Mouse (Mus musculus): ENCODE measurements around the gene H2-T24.
"Not testable (repeated sequence)": the region's sequence is repeated elsewhere in the genome, so short reads cannot be mapped to it uniquely, and the experiment has no call there.

H2-T24 gene

GRCm38 (mm10) chr17:36023710-36024654 lies 3.6 kb upstream of the H2-T24 start:
- peak; percentile 93 for DNase-seq (ENCODE audit: low spot score)

GRCm38 (mm10) chr17:36022922-36023321 lies 2.6 kb upstream of the H2-T24 start:
- peak; percentile 10 for DNase-seq (ENCODE audit: low spot score)

- no peak for DNase-seq (ENCODE audit: low spot score)
These were observed 1.7 kb upstream of the H2-T24 start for GRCm38 (mm10) chr17:36022098-36022497.

GRCm38 (mm10) chr17:36021309-36021708 lies 949 bp upstream of the H2-T24 start:
- DNase-seq (ENCODE audit: low spot score) = peak; percentile 2

GRCm38 (mm10) chr17:36019519-36019918 lies 841 bp downstream of the H2-T24 start:
- peak; percentile 2 for DNase-seq (ENCODE audit: low spot score)

GRCm38 (mm10) chr17:36018979-36019378 lies 1.4 kb downstream of the H2-T24 start:
- DNase-seq (ENCODE audit: low spot score) = no peak

- DNase-seq (ENCODE audit: low spot score) = peak; percentile 3
These were observed 3.3 kb downstream of the H2-T24 start for GRCm38 (mm10) chr17:36017046-36017445.

- DNase-seq (ENCODE audit: low spot score) = no peak
These were observed 5.4 kb downstream of the H2-T24 start for GRCm38 (mm10) chr17:36014977-36015376.

- not testable (repeated sequence) for DNase-seq (ENCODE audit: low spot score)
These were observed 16.0 kb downstream of the H2-T24 start for GRCm38 (mm10) chr17:36004409-36004808.

GRCm38 (mm10) chr17:36003331-36003730 lies 17.0 kb downstream of the H2-T24 start:
- no peak for DNase-seq (ENCODE audit: low spot score)

GRCm38 (mm10) chr17:36001966-36002365 lies 18.4 kb downstream of the H2-T24 start:
- no peak for DNase-seq (ENCODE audit: low spot score)

- DNase-seq (ENCODE audit: low spot score) = no peak
These were observed 19.1 kb downstream of the H2-T24 start for GRCm38 (mm10) chr17:36001121-36001897.

GRCm38 (mm10) chr17:36000349-36000748 lies 20.0 kb downstream of the H2-T24 start:
- no peak for DNase-seq (ENCODE audit: low spot score)

GRCm38 (mm10) chr17:35999356-35999755 lies 21.0 kb downstream of the H2-T24 start:
- no peak for DNase-seq (ENCODE audit: low spot score)

GRCm38 (mm10) chr17:35998545-35999305 lies 21.6 kb downstream of the H2-T24 start:
- no peak for DNase-seq (ENCODE audit: low spot score)

- DNase-seq (ENCODE audit: low spot score) = peak; percentile 66
These were observed 22.4 kb downstream of the H2-T24 start for GRCm38 (mm10) chr17:35997713-35998510.

- DNase-seq (ENCODE audit: low spot score) = peak; percentile 99
These were observed 23.4 kb downstream of the H2-T24 start for GRCm38 (mm10) chr17:35996949-35997348.

GRCm38 (mm10) chr17:35994879-35995240 lies 25.5 kb downstream of the H2-T24 start:
- peak; percentile 41 for DNase-seq (ENCODE audit: low spot score)

- DNase-seq (ENCODE audit: low spot score) = peak; percentile 93
These were observed 26.0 kb downstream of the H2-T24 start for GRCm38 (mm10) chr17:35994175-35994878.

GRCm38 (mm10) chr17:35993675-35994074 lies 26.7 kb downstream of the H2-T24 start:
- DNase-seq (ENCODE audit: low spot score) = peak; percentile 85

GRCm38 (mm10) chr17:35991781-35992180 lies 28.6 kb downstream of the H2-T24 start:
- DNase-seq (ENCODE audit: low spot score) = no peak

Data from adipocyte (in vitro differentiated cells).